Comparison of ENCODE assay signal across 9 mouse cellular contexts in genomic region chr12:3236831-3237681, GRCm38 (mm10).
DNase-seq lines count a peak whose midpoint lies in the region; ATAC-seq and TF ChIP-seq lines count a peak whose summit lies in the region.
"Had no signal": no experiment of that assay in that cellular context is flagged by ENCODE, and none has a peak within 500 bp of the region (broad histone marks: within the 10 kb centered on the region; RNA-seq: fewer than 3 reads in every experiment).

No protein-coding gene starts in this region.

- DNase-seq in adrenal gland, adult 8-10 months: peak; percentile 54
- DNase-seq in adrenal gland, postnatal 4 days (ENCODE audit: low spot score in 2 of 2): no peak
- DNase-seq in layer of hippocampus, adult 9-11 months: peak; percentile 58
- no peak for DNase-seq in layer of hippocampus, postnatal 25 days (ENCODE audit: extremely low spot score in 1 of 2, low spot score in 1 of 2)
- peak; percentile 45 to 47 for DNase-seq in cerebellum, adult 18-20 months
- peak; percentile 36 for DNase-seq in thymus, adult 2 months
- DNase-seq in embryo, embryonic 11 days: no peak

- no peak overlapping the region for H3K27ac ChIP-seq in liver, embryonic 15.5 days (replicated peaks)
- no peak overlapping the region for H3K27ac ChIP-seq in thymus, adult 2 months (ENCODE audit: control insufficient read depth, insufficient read depth, low read length)
- H3K27ac ChIP-seq: limb, embryonic 12.5 days had no signal

- peaks cover 8% of the 10 kb centered on the region; the same call in 1 of the 2 replicates for H3K9me3 ChIP-seq in liver, embryonic 15.5 days (replicated peaks)

- 84% methylated on average over 12 of the region's 12 CpGs for WGBS in liver, embryonic 15.5 days (ENCODE audit: insufficient replicate concordance)
- WGBS in thymus, adult 2 months: 99% methylated on average over 12 of the region's 12 CpGs

- H3K4me2 ChIP-seq in liver, embryonic 15.5 days: peak overlapping the region; percentile 83; the same call in 1 of the 2 replicates

- no peak for ATAC-seq in liver, embryonic 15.5 days (ENCODE audit: insufficient read depth)

- no peaks in the 10 kb centered on the region for H3K27me3 ChIP-seq in liver, embryonic 15.5 days
- H3K27me3 ChIP-seq in thymus, adult 2 months (ENCODE audit: control insufficient read depth, insufficient read depth, low read length): no peaks in the 10 kb centered on the region
- H3K27me3 ChIP-seq: limb, embryonic 12.5 days had no signal

- H3K36me3 ChIP-seq in liver, embryonic 15.5 days (replicated peaks): peaks cover 43% of the 10 kb centered on the region
- H3K36me3 ChIP-seq in thymus, adult 2 months (ENCODE audit: control insufficient read depth, insufficient read depth, low read length): peaks cover 10% of the 10 kb centered on the region

- peaks cover 23% of the 10 kb centered on the region for H3K4me1 ChIP-seq in liver, embryonic 15.5 days (replicated peaks)
- H3K4me1 ChIP-seq in thymus, adult 2 months (replicated peaks; ENCODE audit: control insufficient read depth, insufficient read depth, low read length): peaks cover 3% of the 10 kb centered on the region; the same call in 1 of the 2 replicates
- H3K4me1 ChIP-seq: limb, embryonic 12.5 days had no signal

- no peak overlapping the region for H3K9ac ChIP-seq in liver, embryonic 15.5 days
- H3K9ac ChIP-seq: limb, embryonic 12.5 days had no signal

- no peak overlapping the region for H3K4me3 ChIP-seq in liver, embryonic 15.5 days (replicated peaks)
- no peak overlapping the region for H3K4me3 ChIP-seq in thymus, adult 2 months (ENCODE audit: control insufficient read depth, insufficient read depth, low read length)

- no peak for TF ChIP-seq CTCF in thymus, adult 2 months (IDR thresholded peaks at IDR 0.05; ENCODE audit: borderline replicate concordance, control insufficient read depth, extremely low read depth, insufficient read depth, low read length, poor library complexity)

- TF ChIP-seq POLR2A in thymus, adult 2 months (IDR thresholded peaks at IDR 0.05; ENCODE audit: control insufficient read depth, extremely low read depth, insufficient read depth, low read length, poor library complexity): no peak

Comparison
In these comparisons a context has a peak if more than half of its experiments do, and no peak if none do; other contexts are left out.
1. DNase-seq: peak in adrenal gland, adult 8-10 months (single experiment), layer of hippocampus, adult 9-11 months (single experiment), cerebellum, adult 18-20 months (2 of 2) and thymus, adult 2 months (single experiment); none in adrenal gland, postnatal 4 days (0 of 2), layer of hippocampus, postnatal 25 days (0 of 2) and embryo, embryonic 11 days (single experiment).